Mouse (Mus musculus): ENCODE data around the gene Efcc1. TPM values are rescaled to one million over a fixed set of nuclear protein-coding genes. Genes with fewer than 3 reads are reported as not detected.

Gene Efcc1
- polyA plus RNA-seq, 1 experiment from 2014 or later = 2.3 TPM

DNA sequence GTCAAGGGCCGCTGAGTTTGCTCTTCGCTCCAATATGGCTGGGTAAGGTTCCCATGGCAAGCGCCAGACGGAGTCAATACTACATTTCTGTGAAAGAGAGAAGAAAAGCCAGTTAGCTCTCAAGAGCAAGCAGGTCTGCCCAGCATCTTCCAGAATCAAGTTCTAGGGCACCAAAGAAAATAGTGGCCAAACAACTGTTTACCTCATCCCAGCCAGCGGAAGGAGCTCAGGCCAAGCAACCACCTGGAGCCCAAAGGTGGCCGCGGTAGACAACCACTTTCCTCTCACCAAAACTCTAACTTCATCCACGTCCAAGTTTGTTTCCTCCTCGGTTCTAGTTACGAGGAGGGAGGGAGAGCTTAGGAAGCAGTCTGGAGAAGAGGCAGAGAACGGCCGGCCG is 528 bp upstream of the Efcc1 start:
- Histone ChIP-seq H3K4me2 (ENCODE audit: low read length) (peak overlapping the region; percentile 90), H3K27me3 (replicated peaks; ENCODE audit: control insufficient read depth, insufficient read depth, low read length) (peaks cover 52% of the 10 kb centered on the region), H3K27ac (ENCODE audit: low read length) (no peak overlapping the region), H3K4me1 (replicated peaks; ENCODE audit: control insufficient read depth, insufficient read depth, low read length) (peaks cover 26% of the 10 kb centered on the region), H3K9me3 (ENCODE audit: control insufficient read depth, low read length) (no peaks in the 10 kb centered on the region), H3K36me3 (ENCODE audit: control insufficient read depth, insufficient read depth) (no peaks in the 10 kb centered on the region), H3K9ac (replicated peaks; ENCODE audit: low read depth, low read length) (peak overlapping the region; percentile 57; the same call in 1 of the 2 replicates), H3K4me3 (replicated peaks; ENCODE audit: low read length) (peak overlapping the region; percentile 63)
- 15% methylated on average over 13 of the region's 13 CpGs for WGBS
- ATAC-seq = no peak

DNA sequence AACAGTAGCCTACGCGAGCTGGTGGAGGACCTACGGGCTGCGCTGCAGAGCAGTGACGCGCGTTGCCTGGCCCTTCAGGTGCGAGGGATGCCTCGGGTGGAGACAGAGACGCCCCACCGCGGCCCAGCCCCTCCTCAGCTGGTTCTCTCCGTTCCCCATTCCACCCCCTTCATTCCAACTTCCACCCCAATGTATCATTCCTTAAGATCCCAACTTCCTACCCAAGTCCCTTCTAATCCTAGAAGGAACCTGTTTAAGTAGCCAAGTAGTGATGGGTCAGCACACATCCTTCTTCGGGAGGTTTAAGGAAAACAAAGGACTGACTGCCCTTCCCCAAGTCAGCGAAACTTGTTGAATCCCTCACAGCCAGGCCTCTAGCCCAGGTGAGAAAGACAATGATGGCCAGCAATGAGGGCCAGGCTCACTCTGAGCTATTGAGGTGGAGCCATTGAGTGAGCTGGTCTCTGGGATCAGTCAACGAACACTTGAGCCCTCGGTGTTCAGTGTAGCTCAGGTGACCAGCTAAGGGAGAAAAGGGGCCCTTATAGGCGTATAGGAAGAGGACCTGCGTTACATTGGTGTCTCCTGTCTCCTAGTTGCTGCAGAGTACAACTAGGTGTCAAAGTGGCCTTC is 910 bp downstream of the Efcc1 start:
- peaks cover 26% of the 10 kb centered on the region for H3K4me1 ChIP-seq (replicated peaks; ENCODE audit: control insufficient read depth, insufficient read depth, low read length)
- peak overlapping the region; percentile 14; the same call in 1 of the 2 replicates for H3K27ac ChIP-seq (ENCODE audit: low read length)
- ATAC-seq = no peak; the same call in 1 of the 2 replicates
- H3K9ac ChIP-seq (replicated peaks; ENCODE audit: low read depth, low read length) = peak overlapping the region; percentile 57
- H3K4me2 ChIP-seq (ENCODE audit: low read length) = peak overlapping the region; percentile 90
- peaks cover 52% of the 10 kb centered on the region for H3K27me3 ChIP-seq (replicated peaks; ENCODE audit: control insufficient read depth, insufficient read depth, low read length)
- no peaks in the 10 kb centered on the region for H3K36me3 ChIP-seq (ENCODE audit: control insufficient read depth, insufficient read depth)
- H3K9me3 ChIP-seq (ENCODE audit: control insufficient read depth, low read length) = no peaks in the 10 kb centered on the region
- 2% methylated on average over 19 of the region's 19 CpGs for WGBS
- peak overlapping the region; percentile 63 for H3K4me3 ChIP-seq (replicated peaks; ENCODE audit: low read length)

DNA sequence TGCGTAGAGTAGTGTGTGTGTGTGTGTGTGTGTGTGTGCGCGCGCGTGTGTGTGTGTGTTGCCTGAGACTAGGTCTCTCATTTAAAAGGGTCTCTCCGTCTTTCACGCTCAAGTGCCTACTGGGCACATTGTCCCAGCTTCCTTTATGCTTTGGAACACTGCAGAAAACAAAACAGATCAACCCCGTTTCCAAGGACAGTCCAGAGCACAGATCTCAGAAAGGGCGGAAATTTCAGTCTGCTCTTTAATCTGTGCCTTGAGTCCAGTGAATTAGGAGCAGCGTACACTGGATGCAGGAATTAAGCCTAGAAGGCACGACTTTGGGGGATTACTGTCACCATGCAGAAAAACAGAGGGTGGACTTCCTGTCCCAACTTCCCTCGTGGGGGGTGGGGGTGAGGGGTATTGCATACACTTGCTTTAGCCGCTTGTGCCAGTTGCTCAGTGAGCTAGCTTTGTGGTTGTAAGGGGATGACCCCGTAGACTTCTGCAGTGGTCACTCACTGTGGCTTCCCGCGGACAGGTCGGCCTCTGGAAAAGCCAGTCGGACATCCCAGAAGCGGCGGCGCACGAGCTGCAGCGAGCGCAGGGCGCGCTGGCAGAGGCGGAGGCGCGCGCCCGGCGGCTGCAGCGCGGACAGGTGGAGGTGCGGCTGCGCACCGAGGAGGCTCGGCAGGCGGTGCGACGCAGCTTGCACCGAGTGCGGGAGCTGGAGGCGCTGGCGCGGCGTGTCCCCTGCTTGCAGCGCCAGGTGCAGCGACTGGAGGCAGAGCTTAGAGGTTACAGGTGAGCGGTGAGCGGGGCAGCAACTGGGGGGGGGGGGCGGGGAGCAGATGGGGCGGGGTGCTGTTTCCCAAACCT is 1.7 kb downstream of the Efcc1 start:
- H3K36me3 ChIP-seq (ENCODE audit: control insufficient read depth, insufficient read depth) = no peaks in the 10 kb centered on the region
- peak overlapping the region; percentile 46 for H3K4me3 ChIP-seq (replicated peaks; ENCODE audit: low read length)
- H3K4me2 ChIP-seq (ENCODE audit: low read length) = peak overlapping the region; percentile 65
- 1% methylated on average over 52 of the region's 53 CpGs for WGBS
- no peak overlapping the region for H3K27ac ChIP-seq (ENCODE audit: low read length)
- peaks cover 52% of the 10 kb centered on the region for H3K27me3 ChIP-seq (replicated peaks; ENCODE audit: control insufficient read depth, insufficient read depth, low read length)
- 0 out of 2 replicates have a peak overlapping the region, but pooled peaks have one; percentile 1 for H3K9ac ChIP-seq (replicated peaks; ENCODE audit: low read depth, low read length)
- H3K9me3 ChIP-seq (ENCODE audit: control insufficient read depth, low read length) = no peaks in the 10 kb centered on the region
- peak; percentile 37; the same call in 1 of the 2 replicates for ATAC-seq
- peaks cover 26% of the 10 kb centered on the region for H3K4me1 ChIP-seq (replicated peaks; ENCODE audit: control insufficient read depth, insufficient read depth, low read length)

DNA sequence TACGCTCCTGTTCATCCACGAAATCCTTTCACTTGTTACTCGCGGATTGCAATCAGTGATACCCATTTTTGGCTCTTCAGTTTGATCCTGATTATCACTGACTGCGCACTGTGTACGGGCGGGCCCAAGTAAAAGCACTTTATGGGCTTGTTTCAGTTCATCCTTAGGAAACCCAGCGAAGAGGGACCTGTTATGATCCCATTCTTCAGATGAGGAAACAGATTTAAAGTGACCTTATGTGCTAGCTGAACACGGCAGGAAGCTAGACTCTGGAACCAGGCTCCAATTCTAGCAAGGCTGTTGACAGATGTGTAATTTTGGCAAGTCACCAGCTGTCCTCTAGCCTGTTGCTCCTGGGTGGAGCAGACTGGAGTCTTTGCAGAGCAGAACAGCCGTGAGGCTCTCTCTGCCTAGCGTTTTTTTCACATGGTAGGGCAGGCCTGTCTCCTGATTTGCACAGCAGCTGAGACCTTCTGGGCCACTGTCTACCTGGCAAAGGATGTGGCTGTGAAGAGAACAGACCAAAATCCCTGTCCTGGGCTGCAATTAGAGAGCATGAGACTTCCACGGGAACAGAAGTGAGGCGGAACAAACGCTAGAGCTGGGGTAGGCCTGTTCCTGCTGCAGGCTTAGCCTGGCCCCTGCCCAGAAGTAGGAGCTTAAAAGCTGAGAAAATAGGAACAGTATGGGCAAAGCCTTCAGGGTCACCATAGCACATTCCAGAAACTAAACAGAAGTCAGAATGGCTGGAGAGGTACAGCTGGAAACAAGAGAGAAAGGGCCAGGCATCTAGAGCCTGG is 2.7 kb downstream of the Efcc1 start:
- 29% methylated on average over 14 of the region's 14 CpGs for WGBS
- Histone ChIP-seq H3K9ac (replicated peaks; ENCODE audit: low read depth, low read length) (no peak overlapping the region), H3K36me3 (ENCODE audit: control insufficient read depth, insufficient read depth) (no peaks in the 10 kb centered on the region), H3K27me3 (replicated peaks; ENCODE audit: control insufficient read depth, insufficient read depth, low read length) (peaks cover 52% of the 10 kb centered on the region), H3K4me2 (ENCODE audit: low read length) (peak overlapping the region; percentile 65), H3K4me1 (replicated peaks; ENCODE audit: control insufficient read depth, insufficient read depth, low read length) (peaks cover 26% of the 10 kb centered on the region), H3K4me3 (replicated peaks; ENCODE audit: low read length) (peak overlapping the region; percentile 46), H3K9me3 (ENCODE audit: control insufficient read depth, low read length) (no peaks in the 10 kb centered on the region), H3K27ac (ENCODE audit: low read length) (no peak overlapping the region)
- ATAC-seq = no peak

DNA sequence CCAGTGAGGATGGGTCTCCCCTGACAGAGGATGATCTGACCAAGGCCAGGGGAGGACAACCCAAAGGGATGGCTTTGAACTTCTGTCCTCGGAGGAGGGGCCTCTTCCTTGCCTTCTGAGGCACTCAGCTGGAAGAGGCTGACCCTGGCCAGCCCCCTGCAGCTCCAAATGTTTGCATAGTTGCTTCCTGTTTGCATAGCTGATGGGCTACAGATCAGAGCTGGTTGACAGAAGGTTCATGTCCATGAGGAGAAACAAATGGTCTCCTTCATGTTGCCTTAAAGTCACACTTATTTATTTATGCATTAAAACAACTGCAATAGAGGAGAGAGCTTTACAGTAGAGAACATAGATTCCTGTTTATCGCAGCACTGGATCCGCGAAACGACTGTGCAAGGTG is 3.5 kb downstream of the Efcc1 start:
- H3K36me3 ChIP-seq (ENCODE audit: control insufficient read depth, insufficient read depth) = no peaks in the 10 kb centered on the region
- H3K4me2 ChIP-seq (ENCODE audit: low read length) = no peak overlapping the region
- no peaks in the 10 kb centered on the region for H3K9me3 ChIP-seq (ENCODE audit: control insufficient read depth, low read length)
- H3K4me3 ChIP-seq (replicated peaks; ENCODE audit: low read length) = no peak overlapping the region
- H3K9ac ChIP-seq (replicated peaks; ENCODE audit: low read depth, low read length) = no peak overlapping the region
- no peak overlapping the region for H3K27ac ChIP-seq (ENCODE audit: low read length)
- peaks cover 26% of the 10 kb centered on the region for H3K4me1 ChIP-seq (replicated peaks; ENCODE audit: control insufficient read depth, insufficient read depth, low read length)
- no peak for ATAC-seq
- 76% methylated on average over 5 of the region's 5 CpGs for WGBS
- H3K27me3 ChIP-seq (replicated peaks; ENCODE audit: control insufficient read depth, insufficient read depth, low read length) = peaks cover 51% of the 10 kb centered on the region

DNA sequence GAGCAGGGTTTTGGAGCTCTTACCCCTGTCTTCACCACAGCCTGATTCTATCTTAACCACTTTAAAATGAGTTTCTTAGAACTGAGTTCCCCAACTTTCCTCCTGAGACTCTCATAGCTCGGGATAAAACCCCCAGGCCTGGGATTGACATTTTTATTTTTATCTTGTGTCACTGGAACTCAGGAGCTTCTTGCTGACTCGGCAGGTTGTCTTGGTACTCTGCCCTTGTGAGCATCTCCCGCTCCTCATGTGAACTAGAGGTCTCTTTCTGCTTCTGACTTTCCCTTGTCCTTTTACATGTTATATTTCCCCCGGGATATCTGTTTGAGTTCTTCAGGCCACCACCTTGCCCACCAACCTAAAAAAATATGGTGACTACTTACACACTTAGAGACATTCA is 6.3 kb downstream of the Efcc1 start:
- H3K4me2 ChIP-seq (ENCODE audit: low read length) = no peak overlapping the region
- no peaks in the 10 kb centered on the region for H3K36me3 ChIP-seq (ENCODE audit: control insufficient read depth, insufficient read depth)
- H3K4me3 ChIP-seq (replicated peaks; ENCODE audit: low read length) = no peak overlapping the region
- H3K9ac ChIP-seq (replicated peaks; ENCODE audit: low read depth, low read length) = no peak overlapping the region
- peaks cover 23% of the 10 kb centered on the region for H3K27me3 ChIP-seq (replicated peaks; ENCODE audit: control insufficient read depth, insufficient read depth, low read length)
- peaks cover 12% of the 10 kb centered on the region for H3K4me1 ChIP-seq (replicated peaks; ENCODE audit: control insufficient read depth, insufficient read depth, low read length)
- 85% methylated on average over 4 of the region's 4 CpGs for WGBS
- H3K9me3 ChIP-seq (ENCODE audit: control insufficient read depth, low read length) = no peaks in the 10 kb centered on the region
- no peak for ATAC-seq
- no peak overlapping the region for H3K27ac ChIP-seq (ENCODE audit: low read length)

DNA sequence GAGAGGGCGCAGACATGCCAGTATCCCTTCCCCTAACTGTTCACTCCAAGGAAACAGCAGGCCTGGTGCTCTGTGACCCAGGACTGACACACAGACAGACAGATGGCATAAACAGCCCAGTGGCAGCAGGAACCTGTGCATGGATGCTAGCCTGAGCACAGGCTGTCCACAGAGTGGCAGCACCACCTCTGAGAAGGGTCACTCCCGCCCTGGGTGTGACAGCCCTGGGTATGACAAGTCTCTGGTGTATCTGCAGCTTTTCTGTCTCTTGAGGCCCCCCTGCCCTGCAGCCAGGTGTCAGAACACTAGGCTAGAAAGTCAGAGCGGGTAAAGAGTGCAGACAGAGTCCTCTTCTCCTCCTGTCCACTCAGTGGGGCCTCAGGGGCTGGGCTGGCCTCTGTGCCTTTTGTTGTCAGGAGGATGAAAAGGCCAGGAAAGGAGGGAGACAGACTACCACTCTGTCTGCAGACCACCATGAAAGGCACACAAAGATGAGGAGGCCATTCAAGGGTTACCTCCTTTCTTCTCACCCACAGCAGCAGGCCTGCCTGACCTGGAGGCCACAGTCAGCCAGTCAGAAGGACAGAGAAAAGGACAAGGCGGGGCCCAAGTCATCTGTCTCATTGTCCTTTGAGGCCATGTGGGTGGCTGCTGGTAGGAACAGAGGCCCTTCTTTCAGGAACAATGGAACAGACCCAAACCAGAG is 7.4 kb downstream of the Efcc1 start:
- WGBS = 37% methylated on average over 4 of the region's 4 CpGs
- Histone ChIP-seq H3K36me3 (ENCODE audit: control insufficient read depth, insufficient read depth) (no peaks in the 10 kb centered on the region), H3K4me1 (replicated peaks; ENCODE audit: control insufficient read depth, insufficient read depth, low read length) (peaks cover under 1% of the 10 kb centered on the region; the same call in 1 of the 2 replicates), H3K4me3 (replicated peaks; ENCODE audit: low read length) (no peak overlapping the region), H3K27me3 (replicated peaks; ENCODE audit: control insufficient read depth, insufficient read depth, low read length) (peaks cover 13% of the 10 kb centered on the region), H3K9ac (replicated peaks; ENCODE audit: low read depth, low read length) (no peak overlapping the region), H3K27ac (ENCODE audit: low read length) (no peak overlapping the region), H3K4me2 (ENCODE audit: low read length) (no peak overlapping the region), H3K9me3 (ENCODE audit: control insufficient read depth, low read length) (no peaks in the 10 kb centered on the region)
- ATAC-seq = no peak

DNA sequence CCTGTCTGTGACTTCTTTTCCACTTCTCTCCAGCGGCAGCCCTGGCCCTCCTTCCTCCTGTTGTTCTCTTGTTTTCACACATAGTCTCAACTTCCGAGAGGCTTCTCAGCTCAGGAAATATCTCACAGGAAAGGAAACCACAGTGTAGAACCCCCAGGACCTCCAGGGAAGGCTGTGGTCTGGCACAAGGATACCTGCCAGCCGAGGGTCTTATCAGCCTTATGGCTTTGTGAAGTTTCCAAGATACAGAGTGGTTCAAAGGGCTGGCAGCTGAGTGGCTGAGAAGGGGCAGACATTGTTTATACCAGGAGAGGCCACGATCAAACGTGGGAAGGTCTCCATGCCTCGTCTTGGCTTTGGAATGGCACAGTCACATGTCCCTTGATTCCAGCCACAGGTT is 9.2 kb downstream of the Efcc1 start:
- Histone ChIP-seq H3K27me3 (replicated peaks; ENCODE audit: control insufficient read depth, insufficient read depth, low read length) (no peaks in the 10 kb centered on the region; the same call in 1 of the 2 replicates), H3K4me2 (ENCODE audit: low read length) (no peak overlapping the region), H3K4me3 (replicated peaks; ENCODE audit: low read length) (no peak overlapping the region), H3K9me3 (ENCODE audit: control insufficient read depth, low read length) (no peaks in the 10 kb centered on the region), H3K4me1 (replicated peaks; ENCODE audit: control insufficient read depth, insufficient read depth, low read length) (no peaks in the 10 kb centered on the region), H3K36me3 (ENCODE audit: control insufficient read depth, insufficient read depth) (no peaks in the 10 kb centered on the region), H3K27ac (ENCODE audit: low read length) (no peak overlapping the region), H3K9ac (replicated peaks; ENCODE audit: low read depth, low read length) (no peak overlapping the region)
- 61% methylated on average over 6 of the region's 6 CpGs for WGBS
- no peak for ATAC-seq
